Mouse (Mus musculus) embryonic fibroblast, embryonic 13.5 days (primary cell): ENCODE measurements around the gene Ctbs.
"Not testable (repeated sequence)": the region's sequence is repeated elsewhere in the genome, so short reads cannot be mapped to it uniquely, and the experiment has no call there.

Experiments
- CTCF ChIP-seq: IDR thresholded peaks from 2 replicates; pipeline ENCODE4 v1.5.1; 2011; ENCODE audit warnings: mild to moderate bottlenecking, control low read depth, low read length, moderate library complexity, borderline replicate concordance; ENCODE audit not compliant: insufficient read depth
- POLR2A ChIP-seq: IDR thresholded peaks from 2 replicates; pipeline ENCODE4 v1.6.1; 2011; ENCODE audit warnings: low read depth, mild to moderate bottlenecking, control low read depth, low read length, moderate library complexity

- TF ChIP-seq CTCF, POLR2A: not testable (repeated sequence)
These were observed 16.5 kb upstream of the Ctbs start for GRCm38 (mm10) chr3:146433063-146433462.
